Mouse (Mus musculus) ovary, postnatal 36 days (tissue): Measurements from ENCODE around the gene March8.

Experiments used
- DNase-seq: peaks from one replicate; pipeline ENCODE4 v3.0.0; 2022; ENCODE audit warnings: low spot score, mixed read lengths

March8 gene

DNA sequence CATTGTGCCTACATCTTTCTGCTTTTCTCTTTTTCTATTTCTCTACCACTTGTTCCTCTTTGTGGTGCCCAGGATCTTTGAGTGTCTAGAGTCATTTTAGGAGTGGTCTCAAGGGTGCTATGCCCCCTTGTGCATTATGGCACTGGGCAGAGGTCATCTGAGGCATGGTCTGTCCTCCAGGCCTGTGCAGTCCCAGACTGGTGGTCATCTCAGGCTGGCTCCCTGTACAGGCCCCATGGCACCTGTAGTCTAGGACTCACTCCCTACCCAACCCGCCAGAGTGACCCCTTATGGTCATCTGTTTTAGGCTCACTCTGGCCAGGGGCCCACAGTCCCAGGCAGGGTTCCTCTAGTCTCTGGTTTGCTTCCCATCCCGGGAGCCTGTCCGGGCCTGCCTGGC is 33.7 kb downstream of the March8 start:
- DNase-seq: no peak

DNA sequence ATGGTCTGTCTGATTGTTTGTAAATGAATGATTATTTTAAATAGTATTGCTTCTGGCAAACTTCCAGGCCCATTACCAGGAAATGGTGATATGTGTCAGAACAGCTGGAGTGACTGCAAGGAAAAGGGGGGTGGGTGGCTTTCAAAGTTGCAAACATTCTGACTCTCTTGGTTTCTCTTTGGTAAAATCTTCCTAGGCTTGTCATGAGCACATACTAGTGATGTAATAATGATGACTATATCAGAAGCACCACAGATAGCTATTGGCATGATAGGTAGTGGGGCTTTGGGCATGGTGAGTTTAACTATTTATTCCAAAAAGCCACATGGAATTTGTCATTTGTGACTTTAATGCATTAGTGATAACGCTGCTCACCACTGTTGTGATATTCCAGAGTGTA is 36.3 kb downstream of the March8 start:
- DNase-seq: no peak

DNA sequence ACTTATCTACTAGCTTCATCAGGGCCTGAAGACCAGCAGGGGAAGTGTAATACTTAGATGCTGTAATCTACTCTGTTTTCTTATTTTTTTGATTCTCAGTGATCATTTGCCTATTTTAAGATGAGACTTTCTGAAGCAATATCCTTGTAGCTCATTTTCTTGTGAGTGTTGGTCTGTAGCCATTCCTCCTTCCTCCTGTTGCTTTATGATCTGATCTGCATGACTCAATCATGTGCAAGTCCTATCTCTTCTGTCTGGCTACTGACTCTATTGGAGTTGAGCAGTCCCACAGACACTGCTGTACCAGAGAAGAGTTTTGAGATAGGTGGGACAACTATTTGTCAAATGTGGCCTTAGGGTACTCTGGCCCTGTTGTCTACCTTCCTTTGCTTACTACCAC is 36.8 kb downstream of the March8 start:
- DNase-seq: no peak

DNA sequence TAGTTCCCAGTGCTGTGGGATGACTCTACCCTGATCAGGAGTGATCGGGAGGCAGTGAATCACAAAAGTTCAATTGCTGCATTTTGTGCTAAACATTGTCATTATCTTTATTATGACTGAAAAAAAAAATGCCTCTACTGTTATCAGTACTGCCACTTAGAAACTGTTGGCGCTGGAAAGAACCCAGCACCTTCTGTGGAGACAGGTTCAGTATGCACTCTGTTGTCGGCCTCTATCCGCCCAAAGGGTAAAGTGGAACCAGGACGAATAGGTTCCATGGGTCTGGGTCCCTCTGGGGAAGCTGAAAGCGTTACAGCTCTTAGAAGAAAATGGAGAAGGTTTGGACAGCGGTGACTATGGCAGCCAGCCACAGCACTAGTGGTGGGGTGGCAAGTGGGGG is 41.1 kb downstream of the March8 start:
- no peak for DNase-seq

DNA sequence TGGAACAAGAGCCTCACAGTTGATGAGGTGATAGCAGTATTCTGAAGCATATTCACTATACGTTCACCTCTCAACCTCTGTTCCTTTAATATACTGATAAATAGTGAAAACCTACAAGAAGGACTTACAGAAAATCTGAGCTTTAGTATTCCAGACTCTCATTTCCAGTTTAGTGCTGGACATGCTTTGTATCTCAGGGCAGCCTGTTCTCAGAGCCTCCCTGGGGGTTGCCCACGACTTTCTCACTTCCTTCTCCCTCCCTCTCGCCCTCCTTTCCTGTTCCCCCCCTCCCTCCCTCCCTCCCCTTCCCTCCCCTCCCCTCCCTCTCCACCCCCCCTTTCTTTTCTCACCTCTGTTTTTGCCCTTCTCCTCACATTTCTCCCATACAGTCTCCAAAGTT is 42.3 kb downstream of the March8 start:
- no peak for DNase-seq

DNA sequence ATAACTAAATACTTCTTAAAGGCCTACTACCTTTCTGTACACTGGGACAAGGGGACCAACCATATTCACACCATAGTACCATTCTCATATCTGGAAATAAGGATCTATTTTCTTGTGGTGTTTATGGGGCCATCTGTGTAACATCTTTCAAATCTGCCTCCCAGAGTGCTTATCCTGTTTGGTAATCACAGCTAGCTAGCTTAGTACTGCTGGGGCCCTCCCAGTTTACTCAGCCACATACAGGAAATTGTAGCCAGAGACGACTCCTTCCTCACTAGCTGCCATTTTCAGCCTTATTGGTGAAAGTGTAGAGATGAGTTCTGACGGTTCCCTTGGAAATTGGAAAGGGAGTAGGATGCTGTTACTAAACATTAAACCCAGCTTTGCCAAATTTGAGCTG is 43.8 kb downstream of the March8 start:
- DNase-seq: no peak

DNA sequence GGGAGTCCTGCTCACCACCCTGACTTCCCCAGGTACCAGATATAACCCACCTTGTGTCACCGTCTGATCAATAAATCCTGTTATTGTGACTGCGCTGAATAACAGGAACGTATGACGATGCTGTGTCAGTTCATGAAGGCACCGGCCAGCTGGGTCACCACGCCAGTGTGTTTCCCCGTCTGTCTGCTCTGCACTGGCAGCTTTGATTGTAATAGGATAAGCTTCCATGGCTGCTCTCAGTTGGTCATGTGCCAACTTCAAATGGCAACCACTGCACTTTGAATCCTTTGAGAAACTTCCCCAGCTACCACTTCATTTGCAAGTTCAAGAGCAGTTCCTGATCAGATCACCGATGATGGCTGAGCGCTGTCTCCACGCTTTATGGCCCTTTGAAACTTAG is 45.8 kb downstream of the March8 start:
- DNase-seq: no peak

DNA sequence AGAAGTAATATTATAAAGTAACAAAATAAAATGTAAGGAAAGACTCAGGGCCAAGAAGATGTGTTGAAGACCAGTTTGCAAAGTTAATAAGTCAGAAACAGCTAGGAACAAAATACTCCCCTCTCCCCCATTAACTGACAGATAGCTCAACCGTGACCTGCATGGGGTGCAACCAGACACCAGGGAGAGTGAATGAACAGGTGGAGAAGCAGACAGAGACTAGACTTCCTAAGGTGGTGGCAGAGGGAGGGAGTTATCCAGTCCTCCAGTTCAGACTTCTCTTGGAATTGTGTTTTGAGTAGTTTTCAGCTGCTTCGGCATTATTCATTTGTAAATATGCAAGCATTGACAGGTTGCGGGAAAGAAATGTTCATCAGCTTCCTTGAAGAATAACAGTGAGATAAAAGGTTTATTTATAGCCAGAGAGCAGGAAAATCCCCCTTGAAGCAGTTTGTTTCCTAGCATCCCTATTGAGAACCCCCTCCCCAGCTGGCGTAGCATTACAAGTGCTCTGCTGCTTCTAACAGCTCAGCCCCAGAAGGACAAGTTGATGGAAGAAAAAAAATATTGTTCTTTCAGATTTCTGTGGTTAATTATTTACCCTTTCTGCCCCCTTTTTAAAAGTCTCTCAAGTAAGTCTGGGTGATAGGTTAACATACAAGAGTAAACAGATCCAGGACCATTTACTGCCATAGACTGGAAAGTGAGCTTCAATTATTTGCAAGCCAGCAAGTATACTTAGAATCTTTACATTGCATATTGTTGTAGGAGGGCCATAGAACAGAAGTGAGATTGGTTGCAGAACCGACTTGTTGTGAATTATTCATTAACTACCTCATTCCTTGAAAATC is 47.6 kb downstream of the March8 start:
- no peak for DNase-seq

DNA sequence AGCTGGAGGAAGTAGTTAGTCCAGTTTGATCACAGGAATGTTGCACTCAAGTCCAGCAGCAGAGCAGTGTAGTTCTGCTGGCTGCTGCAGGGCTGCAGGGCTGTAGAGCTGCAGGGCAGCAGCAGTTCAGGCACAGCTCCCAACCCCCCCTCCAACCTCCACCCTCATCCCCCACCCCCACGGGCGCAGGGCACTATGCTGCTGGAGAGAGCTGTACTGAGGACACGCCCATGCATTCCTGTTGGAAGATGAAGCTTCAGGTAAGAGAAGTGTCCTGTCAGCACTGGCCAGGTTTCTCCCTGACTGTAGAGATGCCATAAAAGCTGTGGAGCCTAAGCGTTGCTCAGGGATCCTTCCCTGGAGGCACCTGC is 48.2 kb downstream of the March8 start:
- DNase-seq: no peak

DNA sequence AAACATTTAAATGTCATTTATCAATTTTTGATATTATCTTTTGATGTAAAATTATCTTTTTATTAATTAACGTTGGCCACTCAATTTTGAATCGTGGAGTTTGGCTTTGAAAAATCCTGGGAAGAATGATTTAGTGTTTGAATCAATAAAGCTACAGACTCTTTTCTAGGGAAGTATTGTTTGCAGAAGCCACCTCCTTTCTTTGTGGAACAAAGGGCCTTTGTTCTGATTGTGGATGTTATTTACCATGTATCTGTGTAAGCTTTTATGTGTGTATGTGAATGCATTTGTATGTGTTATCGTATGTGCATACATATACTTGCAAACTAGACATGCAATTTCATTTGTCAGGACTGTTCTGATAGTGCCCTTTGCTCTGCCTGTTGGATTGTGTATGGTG is 48.7 kb downstream of the March8 start:
- DNase-seq: no peak

DNA sequence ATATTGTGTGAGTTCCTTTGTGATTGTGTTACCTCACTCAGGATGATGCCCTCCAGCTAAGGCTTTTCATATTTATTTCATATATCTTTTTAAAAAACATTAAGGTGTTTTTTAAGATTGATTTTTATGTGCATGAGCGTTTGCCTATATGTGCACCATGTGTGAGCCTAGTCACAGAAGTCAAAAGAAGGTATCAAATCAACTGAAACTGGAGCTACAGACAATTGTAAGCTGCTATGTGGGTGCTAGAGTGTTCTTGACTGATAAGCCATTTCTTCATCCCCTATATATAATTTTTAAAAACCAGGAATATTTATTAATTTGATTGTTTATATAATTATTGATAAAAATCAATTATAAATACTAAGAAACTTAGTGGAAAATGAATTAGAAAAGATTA is 50.2 kb downstream of the March8 start:
- DNase-seq: no peak

DNA sequence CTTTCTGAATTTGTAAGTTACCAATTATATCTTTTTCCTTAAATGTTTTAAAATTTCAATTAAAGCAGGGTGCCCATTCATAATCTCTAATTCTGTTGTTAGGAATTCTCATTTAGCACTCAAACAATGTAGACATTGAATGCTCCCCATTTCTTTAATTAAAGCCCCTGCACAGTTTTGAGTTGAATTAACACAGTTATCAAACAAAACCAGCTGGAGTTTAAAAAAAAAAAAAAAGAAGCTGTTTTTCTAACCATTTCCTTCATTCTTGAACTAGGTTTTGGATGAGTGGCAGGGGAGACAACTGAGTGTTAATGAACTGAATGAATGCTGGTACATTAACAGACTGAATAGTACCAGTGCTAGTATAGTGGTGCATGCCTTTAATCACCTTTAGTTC is 51.7 kb downstream of the March8 start:
- DNase-seq: no peak

DNA sequence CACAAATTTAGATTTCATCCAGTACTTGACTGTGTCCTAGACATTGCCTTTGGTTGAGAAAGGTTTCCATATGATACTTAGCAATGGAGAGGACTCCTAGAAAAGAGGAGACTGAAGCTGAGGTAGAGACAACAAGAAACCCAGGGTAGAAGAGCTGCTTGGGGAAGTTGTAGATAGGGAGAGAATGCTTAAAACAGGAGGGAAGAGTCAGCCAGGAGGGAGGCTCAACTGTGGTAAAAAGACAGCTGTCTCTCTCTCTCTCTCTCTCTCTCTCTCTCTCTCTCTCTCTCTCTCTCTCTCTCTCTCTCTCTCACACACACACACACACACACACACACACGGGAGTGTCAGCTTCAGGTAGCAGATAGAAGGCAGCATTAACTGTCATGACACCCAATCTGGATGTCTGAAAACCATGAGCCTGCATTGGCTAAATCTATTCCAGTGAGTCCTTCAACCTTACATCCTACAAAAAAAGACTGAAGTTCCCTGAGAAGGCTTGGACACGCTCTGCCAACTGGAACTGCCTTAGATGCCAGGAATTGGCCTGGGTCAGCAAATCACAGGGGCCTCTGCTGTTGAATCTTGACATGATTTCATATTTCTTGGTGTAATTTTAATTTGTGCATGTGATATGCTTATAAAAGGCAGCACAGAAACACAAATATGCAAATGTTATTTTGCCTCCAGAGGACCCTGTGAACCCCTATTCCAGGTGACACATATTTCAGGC is 57.3 kb downstream of the March8 start:
- no peak for DNase-seq

DNA sequence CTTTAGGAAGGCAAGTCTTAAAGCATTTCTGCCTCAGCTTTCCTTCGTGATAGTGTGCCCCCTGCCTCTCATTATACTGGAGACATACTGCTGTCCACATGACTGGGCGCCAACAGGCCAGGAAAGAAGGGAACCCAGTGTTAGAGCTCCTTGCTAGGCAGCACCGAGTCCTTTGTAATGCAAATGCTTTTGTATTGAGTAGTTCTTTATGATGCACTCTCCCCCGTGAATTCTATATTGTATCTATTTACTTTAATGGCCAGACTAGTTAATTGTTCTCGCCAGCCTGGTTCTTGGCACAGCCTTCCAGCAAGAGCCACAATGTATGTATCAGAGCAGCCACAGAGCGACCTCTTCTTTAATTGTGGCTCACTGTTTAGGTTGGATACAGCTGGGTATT is 59.8 kb downstream of the March8 start:
- DNase-seq: no peak

DNA sequence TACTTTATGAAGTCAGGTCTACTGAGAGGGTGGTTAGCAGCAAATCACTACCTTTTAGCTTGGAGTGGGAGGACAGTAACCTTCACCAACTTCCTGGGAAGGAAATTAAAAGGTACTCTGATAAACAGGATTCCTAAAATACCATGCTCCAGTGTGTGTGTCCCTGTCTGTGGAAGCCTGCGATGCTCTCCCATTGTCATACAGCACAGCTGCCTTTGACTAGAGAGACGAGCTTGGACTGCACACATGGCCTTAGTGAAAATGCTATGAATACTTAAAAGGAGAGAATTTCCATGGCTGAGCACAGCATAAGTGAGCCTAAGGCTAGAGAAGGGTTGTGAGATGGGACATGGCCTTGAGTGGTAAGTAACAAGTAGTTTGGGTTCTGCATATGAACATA is 60.3 kb downstream of the March8 start:
- DNase-seq: no peak

DNA sequence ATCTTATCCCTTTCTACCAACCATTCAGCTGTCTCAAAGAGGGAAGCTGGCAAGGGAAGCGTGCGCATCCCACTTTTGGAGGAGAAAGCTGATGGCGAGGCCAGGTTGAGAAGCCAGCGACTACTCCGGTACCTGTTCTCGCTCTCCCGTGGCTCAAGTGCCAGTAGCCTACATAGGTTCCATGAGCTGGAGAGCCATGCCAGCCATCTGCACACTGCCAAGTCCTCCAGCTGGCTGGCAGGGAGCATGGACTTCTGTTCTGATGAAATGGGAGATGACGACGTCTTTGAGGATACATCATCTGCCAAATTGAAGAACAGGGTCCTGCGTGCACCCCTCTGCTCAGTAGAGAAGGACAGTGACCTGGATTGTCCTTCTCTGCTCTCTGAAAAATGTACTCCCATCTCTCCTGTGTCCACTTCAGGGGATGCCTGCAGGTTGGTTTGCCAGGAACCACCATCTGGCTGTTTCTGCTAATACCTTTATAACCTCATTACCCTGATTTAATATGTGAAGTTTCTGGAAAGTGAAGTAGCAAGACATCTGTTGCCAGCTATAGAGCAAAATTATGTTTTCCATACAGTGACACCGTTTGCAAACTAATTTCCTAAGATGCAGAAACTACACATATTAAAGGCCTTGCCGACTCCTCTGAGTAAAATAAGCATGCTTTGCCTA is 64.1 kb downstream of the March8 start:
- DNase-seq: no peak

DNA sequence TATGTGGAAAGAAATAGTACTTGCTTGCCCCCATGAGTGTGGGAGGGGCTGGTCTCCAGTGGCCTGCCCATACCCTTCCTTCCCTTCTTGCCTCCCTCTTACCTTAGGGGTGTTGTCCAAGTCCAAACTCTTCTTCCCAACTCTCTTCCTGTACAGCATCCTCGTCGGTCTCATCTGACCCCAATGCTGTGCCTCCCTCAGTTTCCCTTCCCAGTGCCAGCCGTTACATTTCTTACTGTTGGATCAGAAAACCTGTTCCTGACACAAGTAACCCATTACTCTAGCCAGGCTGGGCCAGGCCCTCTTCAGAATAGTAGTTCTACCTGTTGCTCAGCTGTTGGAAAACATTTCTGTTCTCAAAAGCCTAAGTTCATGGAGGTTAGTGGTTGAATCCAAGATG is 64.6 kb downstream of the March8 start:
- no peak for DNase-seq

DNA sequence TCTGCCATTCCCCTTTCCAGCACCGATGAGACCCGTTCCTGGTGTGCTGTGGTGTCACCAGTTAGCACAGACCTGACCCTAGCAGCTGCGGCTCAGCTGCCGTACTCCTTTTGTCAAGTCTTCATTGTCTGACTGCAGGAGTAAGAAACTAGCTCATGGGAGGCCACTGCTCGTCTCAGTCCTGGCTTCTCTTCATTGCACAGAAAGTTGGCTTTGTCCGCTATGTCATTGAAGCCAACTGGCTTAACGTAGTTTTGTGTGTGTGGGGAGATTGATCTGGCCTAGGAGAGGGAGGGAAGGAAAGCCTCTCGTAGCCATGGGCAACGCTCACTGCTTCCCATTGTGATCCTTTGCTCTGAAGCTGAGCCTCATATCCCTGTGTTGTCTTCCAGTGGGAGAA is 67.4 kb downstream of the March8 start:
- DNase-seq: no peak

DNA sequence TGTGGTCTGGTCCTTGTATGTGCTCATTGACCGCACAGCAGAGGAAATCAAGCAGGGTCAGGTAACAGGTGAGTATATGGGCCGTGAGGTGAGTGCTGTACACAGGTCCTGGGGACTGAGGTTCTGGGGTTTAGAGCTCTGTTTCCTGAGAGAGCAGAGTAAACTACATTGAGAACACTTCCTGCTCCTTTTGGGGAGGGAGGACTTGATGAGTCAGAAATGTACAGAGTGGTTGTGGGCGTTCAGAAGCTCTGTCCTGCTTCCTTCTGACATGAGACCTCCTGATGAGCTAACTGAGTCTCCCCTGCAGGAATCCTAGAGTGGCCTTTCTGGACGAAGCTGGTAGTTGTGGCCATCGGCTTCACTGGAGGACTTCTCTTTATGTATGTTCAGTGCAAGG is 67.9 kb downstream of the March8 start:
- no peak for DNase-seq

DNA sequence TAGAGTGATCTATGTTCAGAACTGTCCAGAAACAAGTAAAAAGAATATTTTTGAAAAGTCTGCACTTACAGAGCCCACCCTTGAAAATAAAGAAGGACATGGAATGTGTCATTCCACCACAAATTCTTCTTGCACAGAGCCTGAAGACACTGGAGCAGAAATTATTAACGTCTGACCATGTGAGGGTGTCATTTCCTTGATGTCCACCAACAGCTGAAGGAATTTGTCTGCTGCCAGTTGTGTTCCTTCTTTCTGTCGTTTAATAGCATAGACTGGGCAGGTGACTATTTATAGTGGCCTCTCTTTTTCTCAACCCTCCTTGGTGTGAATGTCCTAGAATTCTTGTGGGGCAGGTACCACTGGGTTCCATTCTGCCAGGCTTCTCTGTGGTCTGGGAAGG is 68.3 kb downstream of the March8 start:
- DNase-seq: no peak

DNA sequence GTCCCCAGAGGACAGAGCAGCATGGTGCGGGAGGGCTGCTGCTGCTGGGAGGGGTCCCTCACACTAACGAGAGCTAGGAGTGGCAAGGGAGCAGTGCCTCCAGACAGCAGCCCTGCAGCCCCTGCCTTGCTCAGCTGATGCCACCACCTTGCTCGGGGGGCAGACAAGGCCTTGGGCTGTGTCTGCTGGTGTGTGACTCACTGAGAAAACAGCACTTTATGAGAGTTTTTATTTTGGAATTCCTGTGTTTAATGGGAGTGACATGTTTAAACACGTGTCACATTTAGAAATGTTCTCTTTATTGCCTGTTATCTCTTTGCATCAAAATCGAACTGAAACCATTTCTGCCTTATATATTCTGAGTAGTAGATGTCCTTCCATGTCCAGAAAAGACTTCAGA is 68.9 kb downstream of the March8 start:
- DNase-seq: no peak

DNA sequence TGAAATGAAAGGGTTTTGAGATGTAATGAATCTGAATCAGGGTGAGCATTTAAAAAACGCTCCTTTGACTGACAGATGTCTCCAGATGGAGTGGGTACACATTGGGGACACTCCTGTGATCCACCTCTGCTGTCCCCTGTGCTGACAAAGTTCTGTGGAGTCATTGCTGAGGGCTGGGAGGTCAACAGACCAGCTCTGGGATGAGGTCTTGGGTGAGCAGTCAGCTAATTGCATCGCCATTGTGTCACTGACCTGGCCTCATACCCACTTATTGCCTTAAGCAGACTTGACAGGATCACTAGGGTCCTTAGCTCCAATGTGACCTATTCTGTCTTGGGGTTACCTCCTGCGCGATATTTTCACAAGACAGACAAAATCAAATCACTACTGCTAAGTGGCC is 69.4 kb downstream of the March8 start:
- DNase-seq: no peak

DNA sequence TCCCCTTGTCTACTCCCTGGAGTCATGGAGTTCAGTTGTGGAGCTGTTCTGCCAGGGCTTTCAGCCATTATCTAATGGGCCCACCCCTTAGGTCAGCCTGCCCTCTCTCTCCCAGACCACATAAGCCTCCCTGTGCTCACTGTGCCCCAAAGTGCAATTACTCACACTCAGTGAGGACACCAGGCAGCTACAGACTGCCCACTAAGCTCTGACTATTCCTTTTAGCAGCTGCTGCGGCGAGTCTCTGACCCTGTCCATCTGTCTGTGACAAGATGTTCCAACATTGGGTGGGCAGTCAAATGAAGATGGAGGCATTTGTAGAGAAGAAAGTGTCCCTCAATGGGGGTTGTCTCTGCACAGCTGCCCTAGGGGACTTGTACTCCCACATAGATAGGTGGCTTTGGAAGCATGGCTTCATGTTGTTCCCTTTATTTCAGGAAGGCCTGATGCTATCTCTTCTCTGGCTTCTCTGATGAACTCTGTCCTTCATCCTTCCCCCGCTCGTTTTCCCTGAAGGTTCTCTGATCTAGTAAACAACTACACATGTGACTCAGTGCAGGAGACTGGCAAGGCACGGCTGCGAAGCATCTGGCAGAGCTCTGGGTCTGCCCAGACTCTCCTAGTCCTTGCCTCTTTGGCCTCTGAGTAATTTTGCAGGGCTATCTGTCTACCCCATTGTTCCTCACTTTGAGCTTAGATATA is 70.3 kb downstream of the March8 start:
- DNase-seq: peak; percentile 57
